Mouse (Mus musculus) neural tube, embryonic 12.5 days (tissue): ENCODE data around the gene Cbx8. TPM values are rescaled to one million over a fixed set of nuclear protein-coding genes. Genes with fewer than 3 reads are reported as not detected.

ENCODE experiments used
- ATAC-seq: fragments of 200-750 bp; cut with Nextera tagmentation; 2 replicates; pipeline ENCODE4 v1.8.0; 2017; ENCODE audit warnings: low read depth, mild to moderate bottlenecking, moderate TSS enrichment, moderate library complexity; ENCODE audit not compliant: low FRiP score
- H3K27ac ChIP-seq: fragments of 300-500 bp; sonication (generic); 2 replicates; pipeline ENCODE4 v1.5.1; 2016
- H3K27me3 ChIP-seq: fragments of 300-500 bp; sonication (generic); replicated peaks from 2 replicates; pipeline ENCODE4 v1.6.1; 2016; ENCODE audit warnings: mild to moderate bottlenecking
- H3K36me3 ChIP-seq: fragments of 300-500 bp; sonication (generic); 2 replicates; pipeline ENCODE4 v1.6.1; 2016; ENCODE audit warnings: mild to moderate bottlenecking
- H3K4me1 ChIP-seq: fragments of 300-500 bp; sonication (generic); 2 replicates; pipeline ENCODE4 v1.6.1; 2016
- H3K4me2 ChIP-seq: fragments of 300-500 bp; sonication (generic); replicated peaks from 2 replicates; pipeline ENCODE4 v1.6.1; 2016; ENCODE audit warnings: mild to moderate bottlenecking
- H3K4me3 ChIP-seq: fragments of 300-500 bp; sonication (generic); 2 replicates; pipeline ENCODE4 v1.5.1; 2016
- H3K9ac ChIP-seq: fragments of 300-500 bp; sonication (generic); 2 replicates; pipeline ENCODE4 v1.6.1; 2016; ENCODE audit warnings: mild to moderate bottlenecking
- H3K9me3 ChIP-seq: fragments of 300-500 bp; sonication (generic); 2 replicates; pipeline ENCODE4 v1.6.1; 2016; ENCODE audit warnings: mild to moderate bottlenecking
- WGBS: fragments of 180-500 bp; shearing (Covaris S2); methylation state at CpG from one replicate; pipeline ENCODE4 v1.1.7; 2016; 5-methylcytosine and 5-hydroxymethylcytosine counted together
- polyA plus RNA-seq: library from polyadenylated mRNA; unstranded; fragments of >200 nt; fragmentation: Nextera tagmentation; extraction: Ambion mirVana; gene quantifications from 2 replicates; pipeline ENCODE4 v1.2.1, GENCODE M21; 2016

Gene Cbx8
- polyA plus RNA-seq, 1 experiment from 2014 or later, result 9.9 TPM

- Histone ChIP-seq H3K4me1 (peaks cover 53% of the 10 kb centered on the region), H3K27ac (no peak overlapping the region), H3K27me3 (peaks cover 48% of the 10 kb centered on the region), H3K4me2 (peak overlapping the region; percentile 53), H3K4me3 (no peak overlapping the region; the same call in 1 of the 2 replicates), H3K9ac (no peak overlapping the region), H3K9me3 (no peaks in the 10 kb centered on the region), H3K36me3 (peaks cover 25% of the 10 kb centered on the region)
- no peak for ATAC-seq
- WGBS, result 1% methylated on average over 19 of the region's 19 CpGs
Measured at GRCm38 (mm10) chr11:119034635-119035034, 6.1 kb downstream of the Cbx8 start.

- Histone ChIP-seq H3K9me3 (no peaks in the 10 kb centered on the region), H3K27ac (no peak overlapping the region), H3K9ac (no peak overlapping the region), H3K27me3 (peaks cover 42% of the 10 kb centered on the region), H3K4me2 (peak overlapping the region; percentile 53), H3K4me3 (no peak overlapping the region), H3K4me1 (peaks cover 47% of the 10 kb centered on the region), H3K36me3 (peaks cover 26% of the 10 kb centered on the region)
- ATAC-seq, result peak; percentile 18; the same call in 1 of the 2 replicates
- 1% methylated on average over 26 of the region's 26 CpGs for WGBS
Measured at GRCm38 (mm10) chr11:119033874-119034558, 6.8 kb downstream of the Cbx8 start.

GRCm38 (mm10) chr11:119026203-119026602 lies 14.6 kb downstream of the Cbx8 start:
- Histone ChIP-seq H3K4me1 (peaks cover 34% of the 10 kb centered on the region), H3K9ac (peak overlapping the region; percentile 39), H3K27ac (no peak overlapping the region), H3K4me2 (peak overlapping the region; percentile 86), H3K36me3 (peaks cover 57% of the 10 kb centered on the region), H3K27me3 (no peaks in the 10 kb centered on the region; the same call in 1 of the 2 replicates), H3K4me3 (no peak overlapping the region), H3K9me3 (no peaks in the 10 kb centered on the region)
- 72% methylated on average over 12 of the region's 12 CpGs for WGBS
- no peak for ATAC-seq

- H3K4me3 ChIP-seq, result peak overlapping the region; percentile 88
- H3K36me3 ChIP-seq, result peaks cover 39% of the 10 kb centered on the region
- no peaks in the 10 kb centered on the region; the same call in 1 of the 2 replicates for H3K27me3 ChIP-seq
- peaks cover 34% of the 10 kb centered on the region for H3K4me1 ChIP-seq
- peak overlapping the region; percentile 94 for H3K9ac ChIP-seq
- 8% methylated on average over 7 of the region's 7 CpGs for WGBS
- H3K4me2 ChIP-seq, result peak overlapping the region; percentile 86
- no peak for ATAC-seq
- H3K9me3 ChIP-seq, result no peaks in the 10 kb centered on the region
- H3K27ac ChIP-seq, result no peak overlapping the region
Measured at GRCm38 (mm10) chr11:119024260-119024659, 16.5 kb downstream of the Cbx8 start.

GRCm38 (mm10) chr11:119023616-119023980 lies 17.2 kb downstream of the Cbx8 start:
- ATAC-seq, result peak; percentile 22
- Histone ChIP-seq H3K4me3 (peak overlapping the region; percentile 88), H3K4me1 (peaks cover 32% of the 10 kb centered on the region), H3K9me3 (no peaks in the 10 kb centered on the region), H3K27me3 (no peaks in the 10 kb centered on the region; the same call in 1 of the 2 replicates), H3K4me2 (peak overlapping the region; percentile 86), H3K9ac (peak overlapping the region; percentile 94), H3K36me3 (peaks cover 32% of the 10 kb centered on the region), H3K27ac (peak overlapping the region; percentile 74)
- WGBS, result 2% methylated on average over 15 of the region's 15 CpGs

GRCm38 (mm10) chr11:119022895-119023615 lies 17.7 kb downstream of the Cbx8 start, which contains the start of gene Cbx2:
Gene Cbx2, plus strand, starts transcription at chr11:119022962.
- peaks cover 27% of the 10 kb centered on the region for H3K36me3 ChIP-seq
- peak; percentile 94 for ATAC-seq
- peak within 1 kb of the TSS; percentile 94 for H3K9ac ChIP-seq
- H3K4me1 ChIP-seq, result peaks cover 31% of the 10 kb centered on the region
- no peaks in the 10 kb centered on the region for H3K9me3 ChIP-seq
- peak within 1 kb of the TSS; percentile 86 for H3K4me2 ChIP-seq
- H3K27me3 ChIP-seq, result no peaks in the 10 kb centered on the region; the same call in 1 of the 2 replicates
- H3K27ac ChIP-seq, result peak within 1 kb of the TSS; percentile 74
- H3K4me3 ChIP-seq, result peak within 1 kb of the TSS; percentile 88
- WGBS, result under 1% methylated on average over 88 of the region's 99 CpGs

- WGBS, result 4% methylated on average over 42 of the region's 42 CpGs
- Histone ChIP-seq H3K4me3 (peak overlapping the region; percentile 88), H3K27ac (peak overlapping the region; percentile 74; the same call in 1 of the 2 replicates), H3K4me2 (peak overlapping the region; percentile 86), H3K9me3 (no peaks in the 10 kb centered on the region), H3K9ac (peak overlapping the region; percentile 94), H3K27me3 (no peaks in the 10 kb centered on the region; the same call in 1 of the 2 replicates), H3K36me3 (peaks cover 19% of the 10 kb centered on the region), H3K4me1 (peaks cover 31% of the 10 kb centered on the region)
- no peak for ATAC-seq
Measured at GRCm38 (mm10) chr11:119022068-119022894, 18.5 kb downstream of the Cbx8 start.

GRCm38 (mm10) chr11:119021180-119021579 lies 19.6 kb downstream of the Cbx8 start:
- H3K9me3 ChIP-seq, result no peaks in the 10 kb centered on the region
- H3K4me1 ChIP-seq, result peaks cover 25% of the 10 kb centered on the region
- H3K36me3 ChIP-seq, result peaks cover 8% of the 10 kb centered on the region
- H3K4me3 ChIP-seq, result no peak overlapping the region
- H3K4me2 ChIP-seq, result no peak overlapping the region
- H3K9ac ChIP-seq, result no peak overlapping the region
- ATAC-seq, result no peak
- no peak overlapping the region for H3K27ac ChIP-seq
- no peaks in the 10 kb centered on the region; the same call in 1 of the 2 replicates for H3K27me3 ChIP-seq
- 95% methylated on average over 7 of the region's 7 CpGs for WGBS

- WGBS, result 27% methylated on average over 7 of the region's 7 CpGs
- Histone ChIP-seq H3K36me3 (no peaks in the 10 kb centered on the region), H3K27me3 (no peaks in the 10 kb centered on the region; the same call in 1 of the 2 replicates), H3K4me3 (no peak overlapping the region), H3K27ac (no peak overlapping the region), H3K9ac (no peak overlapping the region; the same call in 1 of the 2 replicates), H3K4me2 (no peak overlapping the region), H3K4me1 (no peaks in the 10 kb centered on the region; the same call in none of the 2 replicates), H3K9me3 (no peaks in the 10 kb centered on the region)
- ATAC-seq, result no peak
Measured at GRCm38 (mm10) chr11:119017506-119017905, 23.3 kb downstream of the Cbx8 start.

- H3K9me3 ChIP-seq, result no peaks in the 10 kb centered on the region
- 87% methylated on average over 7 of the region's 7 CpGs for WGBS
- no peaks in the 10 kb centered on the region; the same call in none of the 2 replicates for H3K4me1 ChIP-seq
- H3K4me2 ChIP-seq, result no peak overlapping the region
- no peak for ATAC-seq
- no peak overlapping the region for H3K9ac ChIP-seq
- H3K27me3 ChIP-seq, result no peaks in the 10 kb centered on the region
- H3K27ac ChIP-seq, result no peak overlapping the region
- H3K4me3 ChIP-seq, result no peak overlapping the region
- H3K36me3 ChIP-seq, result no peaks in the 10 kb centered on the region
Measured at GRCm38 (mm10) chr11:119014455-119014854, 26.3 kb downstream of the Cbx8 start.

GRCm38 (mm10) chr11:119007461-119008456 lies 33.0 kb downstream of the Cbx8 start:
- no peaks in the 10 kb centered on the region for H3K4me1 ChIP-seq
- no peaks in the 10 kb centered on the region for H3K36me3 ChIP-seq
- no peak overlapping the region for H3K27ac ChIP-seq
- H3K9me3 ChIP-seq, result 0 out of 2 replicates have a peak, but pooled peaks cover 4% of the 10 kb centered on the region
- no peak for ATAC-seq
- H3K9ac ChIP-seq, result no peak overlapping the region
- H3K27me3 ChIP-seq, result no peaks in the 10 kb centered on the region
- H3K4me2 ChIP-seq, result peak overlapping the region; percentile 49
- H3K4me3 ChIP-seq, result 0 out of 2 replicates have a peak overlapping the region, but pooled peaks have one; percentile 17
- WGBS, result 21% methylated on average over 21 of the region's 21 CpGs
